Mouse (Mus musculus): ENCODE results near the gene Kctd18.

Kctd18 gene

DNA sequence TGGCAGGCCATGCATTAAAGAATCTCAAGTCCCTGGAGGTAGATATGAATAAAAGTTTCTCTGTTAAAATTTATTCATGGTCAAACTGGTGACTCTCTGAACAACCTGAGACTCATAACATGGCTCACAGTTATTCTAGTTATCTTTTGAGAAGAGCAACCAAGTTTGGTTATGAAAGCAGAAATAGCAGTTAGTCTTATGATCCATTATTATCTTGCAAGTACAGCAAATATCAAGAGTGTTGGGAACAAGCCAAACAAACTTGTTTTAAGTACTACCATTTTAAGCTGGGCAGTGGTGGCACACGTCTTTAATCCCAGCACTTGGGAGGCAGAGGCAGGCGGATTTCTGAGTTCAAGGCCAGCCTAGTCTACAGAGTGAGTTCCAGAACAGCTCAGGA, 27.5 kb downstream of the Kctd18 start:
- no peak for DNase-seq (ENCODE audit: low read depth, low spot score)

- DNase-seq (ENCODE audit: low read depth, low spot score) = no peak
These were observed 29.6 kb downstream of the Kctd18 start for GRCm38 (mm10) chr1:57989052-57989600.

DNA sequence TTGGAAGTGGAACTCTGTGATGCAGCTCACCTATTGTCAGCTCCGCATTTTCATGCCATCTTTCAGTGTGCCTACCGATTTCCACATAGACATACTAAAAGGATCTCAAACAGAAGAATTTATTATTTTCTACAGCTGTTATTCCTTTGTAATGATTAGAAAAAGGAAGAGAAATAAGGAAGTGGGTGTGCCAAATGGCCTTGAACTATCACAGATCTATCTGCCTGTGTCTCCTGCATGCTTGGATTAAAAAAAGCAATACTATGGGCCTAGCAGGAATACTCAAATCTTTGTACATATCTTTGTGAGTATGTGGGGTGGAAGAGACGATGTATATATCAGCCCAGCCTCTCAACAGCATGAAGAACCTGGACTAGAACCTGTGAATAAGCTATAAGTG, 41.9 kb downstream of the Kctd18 start:
- DNase-seq (ENCODE audit: low read depth, low spot score) = no peak

- no peak for DNase-seq (ENCODE audit: low read depth, low spot score)
These were observed 47.2 kb downstream of the Kctd18 start for GRCm38 (mm10) chr1:57971588-57971987.

GRCm38 (mm10) chr1:57969327-57970271, 49.2 kb downstream of the Kctd18 start:
- DNase-seq (ENCODE audit: low read depth, low spot score) = peak; percentile 88

- DNase-seq (ENCODE audit: low read depth, low spot score) = no peak
These were observed 63.0 kb downstream of the Kctd18 start for GRCm38 (mm10) chr1:57955774-57956173.

DNA sequence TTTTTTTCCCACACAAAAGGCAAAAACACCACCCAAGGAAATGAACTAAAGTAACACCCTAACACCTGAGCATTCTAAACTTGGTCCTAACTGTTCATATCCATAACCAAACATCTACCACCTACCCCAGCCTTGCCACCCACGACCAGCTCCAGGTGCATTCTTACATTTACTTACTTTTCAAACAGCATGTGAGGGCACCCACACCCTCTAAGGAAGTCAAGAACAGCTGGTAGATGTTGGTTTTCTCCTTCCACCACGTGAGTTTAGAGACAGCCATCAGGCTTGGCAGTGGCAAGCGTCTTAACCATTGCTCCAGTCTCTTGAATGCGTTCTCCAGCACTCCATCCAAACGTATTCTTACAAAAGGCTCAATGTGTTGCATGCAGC, 64.4 kb downstream of the Kctd18 start:
- no peak for DNase-seq (ENCODE audit: low read depth, low spot score)

DNA sequence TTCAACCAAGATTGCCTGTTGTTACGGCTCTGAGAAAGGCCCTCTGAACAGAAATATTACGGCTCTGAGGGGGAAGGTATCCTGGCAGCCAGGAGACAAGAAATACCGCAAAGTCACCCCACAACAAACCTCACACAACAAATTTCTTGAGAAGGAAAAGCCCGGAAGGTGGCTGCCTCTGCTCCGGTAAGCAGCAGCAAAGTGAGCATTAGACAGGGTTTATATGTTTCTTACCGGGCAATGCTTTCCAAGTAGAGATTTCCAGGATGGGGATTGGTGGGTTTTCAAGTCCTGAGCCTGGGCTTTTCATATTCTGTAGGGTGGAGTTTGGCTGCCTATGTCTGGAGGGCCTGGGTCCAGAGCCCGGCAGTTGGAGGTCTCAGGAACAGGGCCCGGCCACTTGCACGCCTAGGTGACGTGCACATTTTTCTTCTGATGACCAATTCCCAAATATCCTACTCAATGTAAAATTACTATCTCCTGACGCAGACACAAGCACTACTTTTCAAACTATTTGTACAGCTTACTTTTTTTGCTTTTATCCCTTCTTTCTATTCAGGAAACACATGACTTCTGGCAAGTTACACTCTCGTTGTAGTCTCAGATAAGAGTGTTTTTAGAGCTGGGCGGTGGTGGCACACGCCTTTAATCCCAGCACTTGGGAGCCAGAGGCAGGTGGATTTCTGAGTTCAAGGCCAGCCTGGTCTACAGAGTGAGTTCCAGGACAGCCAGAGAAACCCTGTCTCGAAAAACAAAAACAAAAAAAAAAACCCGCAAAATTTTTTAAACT, 65.0 kb downstream of the Kctd18 start:
- DNase-seq (ENCODE audit: low read depth, low spot score) = no peak

GRCm38 (mm10) chr1:57952509-57952908, 66.2 kb downstream of the Kctd18 start:
- DNase-seq (ENCODE audit: low read depth, low spot score) = no peak

- no peak for DNase-seq (ENCODE audit: low read depth, low spot score)
These were observed 69.0 kb downstream of the Kctd18 start for GRCm38 (mm10) chr1:57949716-57950115.

DNA sequence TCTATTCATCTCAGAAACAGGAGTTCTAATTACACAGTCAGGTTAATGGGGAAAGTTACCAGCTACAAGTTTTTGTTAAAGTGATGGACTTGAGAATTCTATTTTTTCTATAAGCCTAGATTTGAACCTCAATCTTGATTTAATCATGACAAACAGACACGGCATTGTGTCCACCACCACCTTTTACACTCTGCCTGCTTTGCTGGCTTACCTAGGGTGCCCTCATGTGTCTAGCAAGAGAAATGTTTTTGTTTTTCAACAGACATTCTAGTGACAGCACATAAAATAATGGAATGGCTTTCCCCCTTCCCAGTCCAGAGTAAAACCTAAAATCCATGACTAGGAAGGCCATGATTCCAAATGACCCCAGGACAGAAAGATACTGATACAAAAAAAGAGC, 69.6 kb downstream of the Kctd18 start:
- DNase-seq (ENCODE audit: low read depth, low spot score) = no peak

DNA sequence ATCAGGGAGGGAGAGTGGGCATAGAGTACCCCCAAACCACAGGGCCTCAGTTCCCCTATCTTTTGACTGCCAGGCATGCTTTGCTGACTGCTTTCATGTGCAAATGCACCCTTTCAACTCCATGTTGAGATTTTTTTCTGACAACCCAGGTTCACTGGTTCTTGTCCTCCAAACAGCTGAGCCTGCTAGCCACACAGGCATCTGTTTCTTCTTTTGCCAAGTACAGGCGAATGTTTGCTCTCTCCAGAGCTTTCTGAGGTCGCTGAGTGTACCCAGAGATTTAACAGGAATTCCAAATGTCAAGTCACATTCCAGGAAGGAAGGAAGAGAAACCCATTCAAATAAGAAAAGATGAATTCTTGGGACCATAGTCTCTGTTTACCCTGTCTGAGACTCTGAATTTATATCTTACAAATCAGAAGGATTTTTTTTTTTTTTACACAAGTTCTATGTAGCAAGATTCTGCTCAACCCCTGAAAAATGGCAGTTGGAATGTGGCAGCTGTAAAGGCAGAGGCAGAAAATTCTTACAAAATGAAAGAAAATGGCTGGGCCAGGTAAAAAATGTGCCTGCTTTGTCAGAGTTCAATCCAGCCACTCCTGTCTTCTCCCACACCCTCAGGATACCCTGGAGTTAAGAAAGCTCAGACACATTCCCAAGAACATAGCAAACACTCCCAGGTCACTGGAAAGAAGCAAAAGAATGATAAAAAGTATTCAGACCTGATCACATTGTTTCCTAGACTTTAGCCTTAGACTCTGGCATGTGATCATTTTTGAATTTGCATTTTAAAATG, 71.0 kb downstream of the Kctd18 start:
- no peak for DNase-seq (ENCODE audit: low read depth, low spot score)

DNA sequence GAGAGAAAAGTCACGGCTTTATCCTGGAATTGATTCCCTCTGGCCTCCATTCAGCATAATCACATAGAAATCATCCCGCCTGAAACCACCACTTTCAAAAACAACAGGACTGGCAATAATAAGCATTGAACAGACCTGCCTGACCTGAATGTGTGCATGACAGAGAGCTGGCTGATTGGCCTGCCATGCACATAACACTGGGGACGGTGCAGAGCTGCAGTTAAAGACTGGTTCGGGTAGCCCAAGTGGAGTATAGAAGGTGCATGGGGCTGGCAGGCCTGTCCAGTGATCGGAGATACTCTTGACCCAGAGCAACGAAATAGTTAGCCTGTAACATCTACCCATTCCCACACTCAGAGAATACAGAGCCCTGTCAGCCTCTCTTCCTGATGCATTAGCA, 76.5 kb downstream of the Kctd18 start:
- no peak for DNase-seq (ENCODE audit: low read depth, low spot score)

GRCm38 (mm10) chr1:57941734-57942133, 77.0 kb downstream of the Kctd18 start:
- DNase-seq (ENCODE audit: low read depth, low spot score) = no peak

DNA sequence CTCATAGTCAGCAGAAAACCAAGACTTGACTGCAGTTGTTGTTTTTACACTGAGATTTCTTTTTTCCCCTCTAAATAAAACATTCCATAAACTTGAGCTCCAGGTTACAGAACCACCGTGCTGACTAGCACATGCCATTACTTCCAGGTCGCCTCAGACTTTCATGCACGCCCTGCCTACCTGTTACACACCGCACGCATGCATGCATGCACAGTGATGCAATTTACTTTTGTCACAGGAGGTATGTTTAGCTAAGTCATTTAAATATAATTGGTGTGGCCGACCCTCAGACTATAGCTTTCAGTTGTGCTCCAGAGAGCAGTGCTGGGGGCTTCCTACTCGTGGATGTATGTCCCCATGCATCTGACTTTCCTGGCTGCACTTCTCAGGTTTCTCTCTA, 77.7 kb downstream of the Kctd18 start:
- no peak for DNase-seq (ENCODE audit: low read depth, low spot score)

- no peak for DNase-seq (ENCODE audit: low read depth, low spot score)
These were observed 78.1 kb downstream of the Kctd18 start for GRCm38 (mm10) chr1:57940691-57941090.

- DNase-seq (ENCODE audit: low read depth, low spot score) = no peak
These were observed 84.5 kb downstream of the Kctd18 start for GRCm38 (mm10) chr1:57934287-57934686.

DNA sequence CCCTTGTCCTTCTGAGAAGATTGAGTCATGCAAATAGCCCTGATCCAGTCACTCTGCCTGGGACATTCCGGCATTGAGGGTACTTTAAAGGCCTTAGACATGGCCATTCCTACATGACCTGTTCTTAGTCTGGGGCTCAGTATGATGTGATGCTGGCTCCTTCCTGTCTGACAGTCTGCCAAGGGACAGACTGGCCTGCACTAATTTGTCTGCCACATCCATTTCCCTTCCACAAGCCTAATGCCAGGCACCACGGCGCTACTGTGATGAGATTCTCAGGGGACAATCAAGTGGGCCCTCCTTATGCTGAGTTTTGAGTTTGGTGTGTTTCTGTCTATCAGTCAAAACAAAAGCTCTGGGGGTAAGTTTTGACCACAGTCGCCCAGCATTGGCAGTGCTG, 100.2 kb downstream of the Kctd18 start:
- DNase-seq (ENCODE audit: low read depth, low spot score) = no peak

- DNase-seq (ENCODE audit: low read depth, low spot score) = no peak
These were observed 101.4 kb downstream of the Kctd18 start for GRCm38 (mm10) chr1:57917342-57917741.

DNA sequence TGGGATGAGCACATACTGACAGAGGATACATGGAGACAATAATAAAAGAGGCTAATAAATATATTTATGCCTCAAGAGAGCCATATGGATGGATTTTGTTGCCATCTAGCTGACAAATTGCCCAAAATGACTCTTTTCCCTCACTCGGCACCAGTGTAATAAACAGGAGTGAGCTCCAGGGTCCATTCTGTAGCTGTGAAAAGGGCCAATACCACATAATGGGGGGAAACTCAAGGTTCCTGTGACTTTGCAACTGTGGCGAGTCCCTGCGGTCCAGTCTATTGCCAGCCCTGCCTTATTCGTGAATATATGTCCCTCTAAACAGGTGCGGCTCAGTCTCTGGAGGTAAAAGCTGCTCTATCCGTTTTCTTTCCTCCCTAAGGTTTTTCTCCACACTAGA, 107.2 kb downstream of the Kctd18 start:
- no peak for DNase-seq (ENCODE audit: low read depth, low spot score)

DNA sequence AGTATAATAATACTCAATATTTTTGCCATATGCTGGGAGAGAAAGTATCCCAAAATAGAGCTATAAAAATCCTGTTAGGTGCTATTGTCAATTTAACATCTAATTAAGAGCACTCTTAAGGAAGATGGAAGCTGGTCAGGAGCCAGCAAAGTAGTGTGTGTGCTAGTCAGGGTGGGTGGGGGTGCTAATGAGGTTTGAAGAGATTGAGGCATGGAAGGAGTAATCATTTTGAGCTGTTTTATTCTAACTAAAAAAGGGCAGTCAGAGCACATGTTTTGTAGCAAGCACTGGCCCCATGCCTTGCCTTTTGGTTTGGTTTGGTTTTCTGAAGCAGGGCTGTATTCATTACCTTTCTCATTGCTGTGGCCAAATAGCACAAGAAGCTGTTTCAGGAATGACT, 112.4 kb downstream of the Kctd18 start:
- DNase-seq (ENCODE audit: low read depth, low spot score) = no peak

DNA sequence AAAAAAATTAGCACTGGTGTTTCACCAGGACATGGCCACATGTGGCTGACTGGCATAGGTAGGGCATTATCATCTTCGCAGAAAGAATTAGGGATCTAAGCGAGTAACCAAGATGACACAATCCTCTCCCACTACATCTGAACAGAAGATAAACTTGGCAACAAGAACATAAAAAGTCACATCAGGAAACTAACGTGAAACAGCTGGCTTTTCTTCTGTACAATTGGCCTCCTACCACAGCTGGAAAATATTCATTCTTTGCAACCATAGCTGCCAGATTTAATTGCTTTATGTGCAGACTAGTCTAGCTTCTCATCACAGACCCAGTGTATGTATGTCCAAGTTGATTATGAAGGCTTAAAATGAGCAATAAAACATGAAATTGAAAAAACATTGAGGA, 112.8 kb downstream of the Kctd18 start:
- no peak for DNase-seq (ENCODE audit: low read depth, low spot score)

All from CD4-positive helper T cell, adult 2 months (primary cell).